Mouse (Mus musculus): ENCODE data around the gene Zfp768. TPM values are rescaled to one million over a fixed set of nuclear protein-coding genes. Genes with fewer than 3 reads are reported as not detected.
A peak's percentile ranks its signal among the peaks of the same experiment; 100 is the strongest.

The Zfp768 gene
- polyA plus RNA-seq, 1 experiment = 47.4 TPM

- Histone ChIP-seq H3K27me3 (ENCODE audit: control insufficient read depth, insufficient read depth, low read length) (no peaks in the 10 kb centered on the region), H3K27ac (ENCODE audit: insufficient read depth, low read depth, low read length) (no peak overlapping the region), H3K36me3 (ENCODE audit: control insufficient read depth, insufficient read depth, low read length) (no peaks in the 10 kb centered on the region), H3K4me3 (ENCODE audit: low read depth, low read length) (no peak overlapping the region), H3K4me1 (ENCODE audit: control insufficient read depth, insufficient read depth, insufficient read length, low read length) (peaks cover 12% of the 10 kb centered on the region)
- TF ChIP-seq POLR2A (IDR thresholded peaks at IDR 0.05; ENCODE audit: low read depth, low read length) = no peak
- no peak for TF ChIP-seq CTCF (IDR thresholded peaks at IDR 0.05; ENCODE audit: extremely low read depth, insufficient read length, insufficient replicate concordance, low read depth, low read length)
- 75% methylated on average over 2 of the region's 2 CpGs for WGBS
Measured at GRCm38 (mm10) chr7:127357871-127358270, 12.5 kb upstream of the Zfp768 start.

- TF ChIP-seq POLR2A (IDR thresholded peaks at IDR 0.05; ENCODE audit: low read depth, low read length) = no peak
- no peak overlapping the region for H3K27ac ChIP-seq (ENCODE audit: insufficient read depth, low read depth, low read length)
- peaks cover 7% of the 10 kb centered on the region; the same call in 1 of the 2 replicates for H3K4me1 ChIP-seq (ENCODE audit: control insufficient read depth, insufficient read depth, insufficient read length, low read length)
- H3K36me3 ChIP-seq (ENCODE audit: control insufficient read depth, insufficient read depth, low read length) = no peaks in the 10 kb centered on the region
- H3K4me3 ChIP-seq (ENCODE audit: low read depth, low read length) = no peak overlapping the region
- 33% methylated on average over 3 of the region's 3 CpGs for WGBS
- H3K27me3 ChIP-seq (ENCODE audit: control insufficient read depth, insufficient read depth, low read length) = no peaks in the 10 kb centered on the region
Measured at GRCm38 (mm10) chr7:127355796-127356195, 10.4 kb upstream of the Zfp768 start.

GRCm38 (mm10) chr7:127351230-127352004 is 6.0 kb upstream of the Zfp768 start:
- TF ChIP-seq CTCF (IDR thresholded peaks at IDR 0.05; ENCODE audit: extremely low read depth, insufficient read length, insufficient replicate concordance, low read depth, low read length) = no peak
- TF ChIP-seq POLR2A (IDR thresholded peaks at IDR 0.05; ENCODE audit: low read depth, low read length) = no peak
- Histone ChIP-seq H3K27ac (ENCODE audit: insufficient read depth, low read depth, low read length) (no peak overlapping the region), H3K36me3 (ENCODE audit: control insufficient read depth, insufficient read depth, low read length) (no peaks in the 10 kb centered on the region), H3K4me1 (ENCODE audit: control insufficient read depth, insufficient read depth, insufficient read length, low read length) (peaks cover 3% of the 10 kb centered on the region; the same call in 1 of the 2 replicates), H3K27me3 (ENCODE audit: control insufficient read depth, insufficient read depth, low read length) (no peaks in the 10 kb centered on the region), H3K4me3 (ENCODE audit: low read depth, low read length) (no peak overlapping the region)
- 83% methylated on average over 5 of the region's 5 CpGs for WGBS

GRCm38 (mm10) chr7:127346676-127347075 is 1.3 kb upstream of the Zfp768 start:
- peak overlapping the region; percentile 84 for H3K4me3 ChIP-seq (ENCODE audit: low read depth, low read length)
- 12% methylated on average over 8 of the region's 8 CpGs for WGBS
- H3K36me3 ChIP-seq (ENCODE audit: control insufficient read depth, insufficient read depth, low read length) = peaks cover 11% of the 10 kb centered on the region
- no peaks in the 10 kb centered on the region for H3K27me3 ChIP-seq (ENCODE audit: control insufficient read depth, insufficient read depth, low read length)
- peak overlapping the region; percentile 96 for H3K27ac ChIP-seq (ENCODE audit: insufficient read depth, low read depth, low read length)
- no peak for TF ChIP-seq CTCF (IDR thresholded peaks at IDR 0.05; ENCODE audit: extremely low read depth, insufficient read length, insufficient replicate concordance, low read depth, low read length)
- TF ChIP-seq POLR2A (IDR thresholded peaks at IDR 0.05; ENCODE audit: low read depth, low read length) = no peak
- peaks cover 16% of the 10 kb centered on the region for H3K4me1 ChIP-seq (ENCODE audit: control insufficient read depth, insufficient read depth, insufficient read length, low read length)

- Histone ChIP-seq H3K4me3 (ENCODE audit: low read depth, low read length) (peak overlapping the region; percentile 84), H3K36me3 (ENCODE audit: control insufficient read depth, insufficient read depth, low read length) (peaks cover 14% of the 10 kb centered on the region), H3K4me1 (ENCODE audit: control insufficient read depth, insufficient read depth, insufficient read length, low read length) (peaks cover 16% of the 10 kb centered on the region), H3K27ac (ENCODE audit: insufficient read depth, low read depth, low read length) (peak overlapping the region; percentile 69), H3K27me3 (ENCODE audit: control insufficient read depth, insufficient read depth, low read length) (no peaks in the 10 kb centered on the region)
- peak; percentile 72; the same call in 1 of the 2 replicates for TF ChIP-seq POLR2A (IDR thresholded peaks at IDR 0.05; ENCODE audit: low read depth, low read length)
- TF ChIP-seq CTCF (IDR thresholded peaks at IDR 0.05; ENCODE audit: extremely low read depth, insufficient read length, insufficient replicate concordance, low read depth, low read length) = no peak
- 1% methylated on average over 42 of the region's 42 CpGs for WGBS
Measured at GRCm38 (mm10) chr7:127345092-127345491, 297 bp downstream of the Zfp768 start.

- Histone ChIP-seq H3K27ac (ENCODE audit: insufficient read depth, low read depth, low read length) (no peak overlapping the region), H3K4me1 (ENCODE audit: control insufficient read depth, insufficient read depth, insufficient read length, low read length) (peaks cover 16% of the 10 kb centered on the region), H3K4me3 (ENCODE audit: low read depth, low read length) (peak overlapping the region; percentile 84), H3K36me3 (ENCODE audit: control insufficient read depth, insufficient read depth, low read length) (peaks cover 14% of the 10 kb centered on the region), H3K27me3 (ENCODE audit: control insufficient read depth, insufficient read depth, low read length) (no peaks in the 10 kb centered on the region)
- 61% methylated on average over 8 of the region's 8 CpGs for WGBS
- TF ChIP-seq CTCF (IDR thresholded peaks at IDR 0.05; ENCODE audit: extremely low read depth, insufficient read length, insufficient replicate concordance, low read depth, low read length) (no peak), POLR2A (IDR thresholded peaks at IDR 0.05; ENCODE audit: low read depth, low read length) (no peak)
Measured at GRCm38 (mm10) chr7:127344371-127344770, 1.0 kb downstream of the Zfp768 start.

- WGBS = 89% methylated on average over 38 of the region's 38 CpGs
- no peaks in the 10 kb centered on the region for H3K27me3 ChIP-seq (ENCODE audit: control insufficient read depth, insufficient read depth, low read length)
- H3K27ac ChIP-seq (ENCODE audit: insufficient read depth, low read depth, low read length) = no peak overlapping the region
- TF ChIP-seq CTCF (IDR thresholded peaks at IDR 0.05; ENCODE audit: extremely low read depth, insufficient read length, insufficient replicate concordance, low read depth, low read length) = no peak
- TF ChIP-seq POLR2A (IDR thresholded peaks at IDR 0.05; ENCODE audit: low read depth, low read length) = no peak
- H3K4me3 ChIP-seq (ENCODE audit: low read depth, low read length) = no peak overlapping the region
- peaks cover 14% of the 10 kb centered on the region for H3K36me3 ChIP-seq (ENCODE audit: control insufficient read depth, insufficient read depth, low read length)
- H3K4me1 ChIP-seq (ENCODE audit: control insufficient read depth, insufficient read depth, insufficient read length, low read length) = peaks cover 16% of the 10 kb centered on the region
Measured at GRCm38 (mm10) chr7:127343351-127344019, 1.9 kb downstream of the Zfp768 start.

Data from small intestine, adult 2 months (tissue).